Mouse (Mus musculus) liver, embryonic 14.5 days (tissue): ENCODE measurements around the gene Alkbh7.

Experiments used
- CTCF ChIP-seq: IDR thresholded peaks from 2 replicates; pipeline ENCODE4 v1.5.1; 2016; ENCODE audit warnings: antibody characterized with exemption, low read depth, control low read depth
- EP300 ChIP-seq: IDR thresholded peaks from 2 replicates; pipeline ENCODE4 v1.6.1; 2016; ENCODE audit warnings: antibody characterized with exemption, low read depth

- TF ChIP-seq EP300 (no peak), CTCF (no peak)
Observed at GRCm38 (mm10) chr17:56990966-56991365, 6.2 kb upstream of the Alkbh7 start.
